Mouse (Mus musculus): ENCODE results near the gene Col1a2. TPM values are rescaled to one million over a fixed set of nuclear protein-coding genes. Genes with fewer than 3 reads are reported as not detected.

Col1a2 gene
- 92.1 and 93.5 TPM in 2 replicates for total RNA-seq (2021)
- long read RNA-seq, partial matches to known transcripts = 63 of 65 reads
- long read RNA-seq, other reads (novel, unspliced or antisense) = 2 of 65 reads

DNA sequence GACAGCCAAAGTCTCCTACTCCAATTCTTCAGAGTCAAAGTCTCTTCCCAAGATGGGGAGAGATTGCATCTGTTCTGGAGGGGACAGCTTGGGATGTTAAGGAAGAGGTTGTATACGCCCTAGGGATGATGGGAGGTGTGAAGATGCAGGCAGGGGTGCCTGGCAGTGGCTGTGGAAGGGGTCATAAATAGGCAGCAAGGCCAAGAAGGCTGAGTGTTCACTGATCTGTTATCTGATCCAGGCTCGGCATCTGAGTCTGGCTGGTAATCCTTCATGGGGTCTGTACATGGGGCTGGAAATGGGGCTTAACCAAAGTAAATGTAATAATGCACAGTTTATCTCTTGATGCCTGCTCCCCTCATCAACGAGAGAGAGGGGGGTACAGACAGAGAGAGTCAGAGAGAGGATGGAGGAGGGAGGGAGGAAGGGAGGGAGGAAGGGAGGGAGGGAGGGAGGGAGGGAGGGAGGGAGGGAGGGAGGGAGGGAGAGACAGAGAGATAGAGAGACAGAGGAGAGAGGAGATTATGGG is at the start of gene Col1a2:
TSS of gene Col1a2 (plus strand) at position 212 of the 529 bp plus-strand sequence.
- no peak for DNase-seq

DNA sequence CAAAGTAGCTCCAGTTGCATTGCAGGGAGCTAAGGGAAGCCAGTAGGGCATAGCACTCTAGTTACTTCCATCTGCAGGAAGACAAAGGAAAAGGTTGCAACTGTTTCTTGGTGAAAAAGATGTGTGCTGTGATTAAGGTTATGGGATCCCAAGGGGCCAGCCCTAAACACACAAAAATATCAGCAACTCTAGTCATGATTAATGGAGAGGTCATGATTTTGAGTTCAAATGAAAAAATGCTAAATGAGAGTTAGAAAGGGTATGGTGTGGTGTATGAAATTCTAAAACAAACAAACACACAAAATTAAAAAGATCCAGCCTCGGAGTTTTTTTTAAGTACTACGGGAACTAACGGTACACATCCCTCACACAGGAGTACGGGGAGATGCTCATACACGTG is 49.1 kb upstream of the Col1a2 start:
- DNase-seq = no peak

- no peak for DNase-seq
Measured at GRCm38 (mm10) chr6:4455961-4456617, 48.5 kb upstream of the Col1a2 start.

- DNase-seq = no peak
Measured at GRCm38 (mm10) chr6:4456691-4457447, 47.7 kb upstream of the Col1a2 start.

DNA sequence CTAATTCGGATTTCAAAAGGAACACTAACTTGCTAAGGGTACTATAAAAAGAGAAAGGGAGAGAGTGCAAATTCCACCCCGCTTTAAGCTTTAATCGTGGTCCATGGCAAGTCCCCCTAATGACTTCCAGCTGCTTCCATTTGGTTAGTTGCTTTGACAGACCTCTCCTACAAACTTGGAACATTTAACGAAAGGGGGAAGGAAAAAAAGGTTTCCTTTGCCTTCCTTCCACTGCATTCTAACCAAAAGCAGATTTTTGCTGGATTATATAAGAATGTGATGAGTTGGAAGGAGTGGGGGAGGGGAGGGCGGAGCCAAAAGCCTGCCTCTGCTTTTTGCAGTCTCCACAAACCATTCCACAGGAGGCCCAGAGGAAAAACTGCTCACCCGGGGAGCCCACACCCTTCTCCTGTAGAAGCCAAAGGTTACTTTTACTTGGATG is 47.0 kb upstream of the Col1a2 start:
- DNase-seq = peak; percentile 17

GRCm38 (mm10) chr6:4465320-4465719 is 39.3 kb upstream of the Col1a2 start:
- DNase-seq = no peak

DNA sequence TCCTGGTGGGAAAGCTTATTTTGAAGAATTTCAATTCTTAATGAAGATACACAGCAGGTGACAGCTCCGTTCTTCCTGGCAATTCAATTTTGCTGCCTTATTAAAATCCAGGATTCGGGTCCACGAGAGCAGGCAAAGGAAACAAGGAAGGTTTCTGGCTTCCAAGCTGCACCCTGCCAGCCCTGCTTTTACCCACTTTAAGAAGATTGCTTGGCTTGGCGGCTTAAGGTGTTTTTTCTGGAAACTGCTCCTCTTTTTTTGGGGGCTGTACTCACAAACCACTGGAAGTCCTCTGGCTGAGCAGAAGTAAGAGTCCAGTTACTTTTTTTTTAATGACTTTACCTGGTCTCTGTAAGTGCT is 21.1 kb upstream of the Col1a2 start:
- no peak for DNase-seq

DNA sequence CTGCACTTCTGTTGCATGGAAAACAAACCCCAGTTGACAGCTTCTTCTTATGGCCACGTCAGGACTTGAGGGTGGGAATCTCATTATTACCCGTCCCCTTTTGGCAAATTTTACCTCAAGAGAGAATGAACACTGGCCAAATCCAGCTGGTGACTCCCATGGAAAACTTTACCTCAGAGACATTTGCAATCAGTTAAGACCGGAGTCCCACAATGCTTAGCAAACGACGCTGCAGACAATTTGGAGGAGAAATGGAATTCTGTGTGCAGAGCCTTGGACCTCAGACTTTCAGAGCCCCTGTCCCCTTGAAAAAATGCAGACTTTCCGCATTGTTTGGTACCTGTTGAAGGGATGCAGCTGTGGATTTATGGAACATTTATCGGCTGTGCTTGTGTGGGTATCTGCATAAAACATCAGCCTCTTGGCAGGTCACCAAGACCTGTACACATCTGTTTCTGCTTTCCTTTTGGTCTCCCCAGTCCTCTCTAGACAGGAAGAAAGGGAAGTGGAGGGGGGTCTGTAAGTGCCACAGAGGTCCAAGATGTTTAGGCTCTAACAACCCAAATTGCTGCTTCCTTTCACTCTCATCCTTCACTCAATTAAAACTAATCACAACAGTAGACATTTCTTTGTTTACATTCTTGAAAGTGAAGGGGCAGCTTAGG is 20.5 kb upstream of the Col1a2 start:
- no peak for DNase-seq

- peak; percentile 7 for DNase-seq
Measured at GRCm38 (mm10) chr6:4488349-4488748, 16.3 kb upstream of the Col1a2 start.

GRCm38 (mm10) chr6:4488966-4489365 is 15.6 kb upstream of the Col1a2 start:
- no peak for DNase-seq

- no peak for DNase-seq
Measured at GRCm38 (mm10) chr6:4489366-4490245, 15.0 kb upstream of the Col1a2 start.

GRCm38 (mm10) chr6:4493666-4494065 is 10.9 kb upstream of the Col1a2 start:
- no peak for DNase-seq

DNA sequence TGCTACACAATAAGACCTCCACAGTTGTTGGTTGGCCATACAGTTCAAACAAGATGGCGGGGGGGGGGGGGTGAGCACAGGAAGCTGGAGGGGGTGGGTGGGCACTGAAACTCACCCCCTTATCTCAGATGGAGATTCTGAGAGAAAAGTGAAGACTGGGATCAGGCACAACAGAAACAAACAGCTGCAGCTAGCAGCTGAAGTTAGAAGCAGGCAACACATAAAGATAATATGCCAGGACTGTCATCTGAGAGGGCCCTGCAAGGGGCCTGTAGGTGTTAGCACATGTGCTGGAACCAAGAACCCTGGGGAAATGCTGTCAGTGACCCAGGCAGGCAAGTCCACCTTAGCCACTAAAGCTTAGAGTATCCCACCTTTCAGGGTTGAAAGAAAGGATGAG is 8.2 kb upstream of the Col1a2 start:
- DNase-seq = no peak

GRCm38 (mm10) chr6:4503106-4503505 is 1.5 kb upstream of the Col1a2 start:
- DNase-seq = no peak

GRCm38 (mm10) chr6:4505158-4505997 is 764 bp downstream of the Col1a2 start:
- DNase-seq = peak; percentile 23

GRCm38 (mm10) chr6:4506106-4506505 is 1.5 kb downstream of the Col1a2 start:
- no peak for DNase-seq

GRCm38 (mm10) chr6:4506791-4507190 is 2.2 kb downstream of the Col1a2 start:
- no peak for DNase-seq

- DNase-seq = no peak
Measured at GRCm38 (mm10) chr6:4507323-4507722, 2.7 kb downstream of the Col1a2 start.

- DNase-seq = no peak
Measured at GRCm38 (mm10) chr6:4508279-4508678, 3.7 kb downstream of the Col1a2 start.

DNA sequence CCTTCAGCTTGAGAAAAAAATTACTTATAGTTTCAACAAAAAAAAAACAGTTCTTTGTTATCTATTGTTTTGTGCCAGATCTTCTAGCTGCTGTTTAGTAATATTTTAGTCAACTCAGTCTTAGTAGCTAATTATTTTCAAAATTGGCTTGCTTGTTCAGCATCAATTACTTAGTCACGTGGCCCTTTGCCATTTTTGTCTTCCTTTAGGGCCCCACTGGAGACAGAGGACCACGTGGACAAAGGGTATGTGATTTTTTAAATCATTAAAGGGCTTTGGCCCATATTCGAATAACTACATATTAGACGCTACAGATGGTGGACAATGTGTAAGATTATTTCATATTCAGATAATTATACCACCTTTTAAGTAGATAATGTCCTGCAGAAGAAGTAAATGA is 4.8 kb downstream of the Col1a2 start:
- DNase-seq = no peak

DNA sequence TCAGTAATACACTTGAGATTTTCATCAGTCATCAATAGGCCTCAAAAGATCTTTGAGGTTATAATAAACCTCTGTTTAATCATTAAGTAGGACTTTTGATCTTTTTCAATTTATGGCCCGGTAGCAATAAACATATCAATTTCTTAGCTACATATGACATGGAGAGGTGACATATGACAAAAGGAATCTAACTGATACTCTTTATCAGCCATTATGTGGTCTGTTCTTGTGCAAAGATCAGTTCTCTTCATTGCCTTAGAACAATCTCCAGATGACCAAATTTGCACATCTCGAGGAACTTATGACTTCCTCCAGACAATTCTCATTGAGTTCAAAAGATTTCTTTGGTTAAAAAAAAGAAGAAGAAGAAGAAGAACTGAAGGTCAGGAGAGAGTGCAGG is 10.1 kb downstream of the Col1a2 start:
- DNase-seq = no peak

Measured in adrenal gland, postnatal 25 days (tissue).